Mouse (Mus musculus): ENCODE data around the gene Pctp.

- TF ChIP-seq GATA1 (IDR thresholded peaks at IDR 0.05; ENCODE audit: borderline replicate concordance, low read length) (no peak), FLI1 (IDR thresholded peaks at IDR 0.05; ENCODE audit: low read length) (no peak)
These were observed 65.5 kb downstream of the Pctp start for GRCm38 (mm10) chr11:89937241-89937640.

All from megakaryocyte, embryonic 14.5 days (primary cell).